Mouse (Mus musculus): Measurements from ENCODE around the gene Slc36a1. TPM values are rescaled to one million over a fixed set of nuclear protein-coding genes. Genes with fewer than 3 reads are reported as not detected.

The Slc36a1 gene
- polyA plus RNA-seq, 1 experiment from 2014 or later: 1.0 TPM

Other genes starting within 250 kb of the Slc36a1 start
- gene Tnip1, start 241.4 kb upstream of the Slc36a1 start, polyA plus RNA-seq (2015; fragmentation: Nextera tagmentation; extraction: Ambion mirVana): 18.6 and 21.2 TPM in 2 replicates
- 315 and 354 TPM in 2 replicates for gene Anxa6, start 170.9 kb upstream of the Slc36a1 start, polyA plus RNA-seq (2015; fragmentation: Nextera tagmentation; extraction: Ambion mirVana)
- 18.8 and 20.8 TPM in 2 replicates for gene Ccdc69, start 126.2 kb upstream of the Slc36a1 start, polyA plus RNA-seq (2015; fragmentation: Nextera tagmentation; extraction: Ambion mirVana)
- 42.2 and 45.3 TPM in 2 replicates for gene Gm2a, start 106.2 kb upstream of the Slc36a1 start, polyA plus RNA-seq (2015; fragmentation: Nextera tagmentation; extraction: Ambion mirVana)
- not detected in 2 replicates for gene Slc36a3, start 52.6 kb upstream of the Slc36a1 start, polyA plus RNA-seq (2015; fragmentation: Nextera tagmentation; extraction: Ambion mirVana)
- gene Slc36a2, start 19.3 kb upstream of the Slc36a1 start, polyA plus RNA-seq (2015; fragmentation: Nextera tagmentation; extraction: Ambion mirVana): 2.9 and 4.3 TPM in 2 replicates
- 0.01 TPM in 1 of 2 replicates, not detected in the other for gene Fat2, start 132.2 kb downstream of the Slc36a1 start, polyA plus RNA-seq (2015; fragmentation: Nextera tagmentation; extraction: Ambion mirVana)
- gene Sparc, start 218.8 kb downstream of the Slc36a1 start, polyA plus RNA-seq (2015; fragmentation: Nextera tagmentation; extraction: Ambion mirVana): 1,654 and 1,741 TPM in 2 replicates

Data from heart, embryonic 13.5 days (tissue).